Mouse (Mus musculus) gastrocnemius, postnatal 14 days (tissue): ENCODE measurements at regions not wholly inside any gene's neighbourhood (a gene's known extent, or its start where the extent isn't known, plus 50 kb on each side); places are given as distances from the start of the nearest gene placed in this dataset.
"Not testable (repeated sequence)": the region's sequence is repeated elsewhere in the genome, so short reads cannot be mapped to it uniquely, and the experiment has no call there.

ENCODE experiments used
- DNase-seq: peaks from one replicate; pipeline ENCODE4 v3.0.0; 2021; ENCODE audit warnings: mixed read lengths
- intact Hi-C: fragments of 180-260 bp; cut with DNase I; formaldehyde crosslinking; loops from one replicate; pipeline ENCODE4 v1.15.1; 2025; ENCODE audit warnings: low total_unique reads

DNA sequence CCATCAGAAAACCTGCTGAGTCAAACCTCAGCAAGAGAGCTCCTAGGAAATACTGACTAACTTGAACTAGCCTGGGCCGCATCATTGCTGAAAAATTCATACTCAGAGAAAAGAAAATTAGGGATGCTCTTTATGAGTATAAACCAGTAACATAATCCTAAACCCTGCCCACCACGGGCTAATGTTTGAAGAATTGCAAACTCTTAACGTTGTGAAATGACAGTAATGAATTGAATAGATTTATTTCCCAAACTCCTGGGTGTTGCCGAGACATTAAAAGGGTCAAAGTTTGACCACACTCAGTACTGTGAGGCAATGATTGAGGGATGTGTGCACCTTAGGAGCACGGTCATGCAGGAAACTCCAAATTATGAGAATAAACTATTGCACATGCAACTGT lies 125.3 kb downstream of the Gipc2 start:
- intact Hi-C loops: no loop called here
- DNase-seq: no peak

DNA sequence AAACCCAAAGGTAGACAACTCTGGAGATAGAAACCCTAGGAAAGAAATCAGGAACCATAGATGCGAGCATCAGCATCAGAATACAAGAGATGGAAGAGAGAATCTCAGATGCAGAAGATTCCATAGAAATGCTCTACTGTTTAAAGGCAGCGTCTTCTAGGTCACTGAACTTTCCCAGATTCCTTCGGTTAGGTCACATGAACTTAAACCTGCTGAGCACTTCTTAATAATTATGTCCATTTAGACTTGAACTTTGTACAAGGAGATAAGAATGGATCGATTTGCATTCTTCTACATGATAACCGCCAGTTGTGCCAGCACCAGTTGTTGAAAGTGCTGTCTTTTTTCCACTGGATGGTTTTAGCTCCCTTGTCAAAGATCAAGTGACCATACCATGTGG lies 129.2 kb downstream of the Gipc2 start:
- intact Hi-C loops, DNase-seq: not testable (repeated sequence)

DNA sequence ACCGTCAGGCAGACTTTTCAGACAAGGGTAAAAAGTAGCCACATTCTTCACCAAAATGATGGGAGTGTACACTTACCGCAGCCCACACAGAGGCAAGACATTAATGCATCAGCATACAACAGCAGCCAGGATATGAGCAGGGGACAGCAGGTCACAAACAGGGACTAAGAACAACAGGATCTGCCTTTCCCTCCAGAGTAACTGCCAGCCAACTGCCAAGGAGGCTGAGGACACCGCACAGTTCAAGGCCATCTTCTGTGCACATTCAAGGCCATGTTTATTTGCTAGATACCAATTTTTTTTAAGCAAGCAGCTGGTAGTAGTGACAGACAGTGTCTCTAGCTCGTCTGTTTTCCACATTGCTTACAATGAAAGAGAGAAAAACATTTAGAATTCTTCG lies 130.6 kb downstream of the Gipc2 start:
- intact Hi-C loops: no loop called here
- no peak for DNase-seq

DNA sequence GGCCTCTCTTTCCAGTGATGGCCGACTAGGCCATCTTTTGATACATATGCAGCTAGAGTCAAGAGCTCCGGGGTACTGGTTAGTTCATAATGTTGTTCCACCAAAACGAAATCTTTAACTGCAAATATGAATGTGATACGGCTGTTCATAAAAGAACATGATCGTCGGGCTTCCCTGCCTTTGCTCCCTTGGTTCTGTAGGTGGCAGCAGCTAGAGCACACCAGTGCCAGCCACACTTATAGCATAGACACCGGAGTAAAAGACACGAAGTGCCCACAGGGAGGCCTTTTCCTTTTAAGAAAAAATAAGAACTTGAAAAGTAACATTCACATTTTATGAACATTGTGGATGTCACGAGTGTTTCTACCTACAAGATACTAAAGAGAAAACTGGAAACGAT lies 131.3 kb downstream of the Gipc2 start:
- intact Hi-C loops: no loop called here
- no peak for DNase-seq

DNA sequence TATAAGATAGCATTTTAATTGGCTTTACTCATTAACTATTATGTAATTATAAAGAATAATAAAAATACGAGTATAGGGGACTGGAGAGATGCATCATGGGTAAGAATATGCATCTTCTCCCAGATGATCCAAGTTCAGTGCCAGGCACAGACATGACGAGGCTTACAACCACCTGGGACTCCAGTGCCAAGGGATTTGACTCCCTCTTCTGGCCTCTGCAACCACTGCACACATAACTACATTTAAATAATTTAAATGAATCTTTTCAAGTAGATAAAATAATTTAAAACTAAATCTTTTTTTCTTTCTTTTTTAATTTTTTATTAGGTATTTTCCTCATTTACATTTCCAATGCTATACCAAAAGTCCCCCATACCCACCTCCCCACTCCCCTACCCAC lies 131.8 kb downstream of the Gipc2 start:
- no peak for DNase-seq
- intact Hi-C loops: no loop called here

DNA sequence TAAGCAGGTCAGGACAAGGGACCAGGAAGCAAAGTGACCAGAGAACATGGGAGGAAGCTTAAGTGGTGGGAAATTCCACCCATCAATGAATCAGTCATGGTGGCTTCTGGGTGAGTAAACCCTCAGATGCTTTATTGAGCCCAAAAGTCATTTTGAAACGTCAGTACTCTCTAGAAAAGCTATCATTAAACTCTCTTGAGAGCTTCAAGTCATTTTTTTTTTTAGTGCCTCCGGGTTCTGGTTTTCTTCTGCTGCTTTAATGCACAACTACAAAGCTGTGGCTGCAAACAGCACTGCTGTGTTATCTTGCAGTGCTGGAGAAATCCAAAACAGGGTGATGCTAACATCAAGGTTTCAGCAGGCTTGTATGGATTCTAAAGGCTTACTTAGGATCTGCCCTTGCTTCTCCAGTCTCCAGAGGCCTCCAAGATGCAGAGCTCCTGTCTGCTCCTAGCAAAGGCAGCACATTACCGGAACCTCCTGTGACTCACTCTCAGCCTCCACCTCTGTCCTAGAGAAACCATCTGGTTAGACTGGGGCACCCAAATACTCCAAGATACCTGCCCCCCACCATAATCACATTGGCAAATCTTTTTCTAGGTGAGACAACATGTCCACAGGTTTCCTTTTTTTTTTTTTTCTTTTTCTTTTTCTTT lies 133.2 kb downstream of the Gipc2 start:
- DNase-seq: no peak
- intact Hi-C loops: no loop called here

DNA sequence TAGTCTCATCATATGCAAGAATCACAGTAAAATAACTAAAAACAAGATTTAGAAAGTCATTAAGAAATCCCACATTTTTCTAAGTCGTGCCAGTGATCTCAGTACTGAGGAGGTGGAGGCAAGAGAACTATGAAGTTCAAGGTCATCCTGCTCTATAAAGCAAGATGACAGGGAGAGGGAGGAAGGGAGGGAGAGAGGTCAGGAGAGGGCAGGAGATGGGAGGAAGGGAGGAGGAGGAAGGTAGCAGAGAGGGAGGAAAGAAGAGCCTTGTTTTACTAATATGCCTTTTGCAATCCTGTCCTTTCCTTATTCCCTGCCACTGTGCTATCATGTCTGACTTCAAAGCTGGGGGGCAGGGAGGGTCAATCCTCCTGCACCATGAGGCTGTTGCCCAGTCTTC lies 137.3 kb downstream of the Gipc2 start:
- intact Hi-C loops: no loop called here
- DNase-seq: no peak

DNA sequence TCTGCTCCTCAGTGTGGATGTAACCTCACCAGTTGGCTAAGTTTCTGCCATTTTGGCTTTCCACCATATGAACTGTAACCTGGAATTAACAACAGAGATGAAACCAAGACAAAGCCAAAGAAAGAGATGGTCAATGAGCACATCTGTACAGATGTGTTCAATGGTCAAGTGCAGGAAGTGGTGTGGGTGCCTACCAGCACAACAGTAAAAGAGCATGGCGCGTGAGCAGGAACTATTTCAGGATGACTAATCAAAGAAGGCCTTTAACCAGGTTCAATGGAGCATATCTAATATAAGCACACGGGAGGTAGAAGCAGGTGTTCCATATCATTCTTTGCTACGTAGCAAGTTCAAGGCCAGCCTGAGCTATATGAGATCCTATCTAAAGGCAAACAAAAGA lies 140.0 kb downstream of the Gipc2 start:
- no peak for DNase-seq

DNA sequence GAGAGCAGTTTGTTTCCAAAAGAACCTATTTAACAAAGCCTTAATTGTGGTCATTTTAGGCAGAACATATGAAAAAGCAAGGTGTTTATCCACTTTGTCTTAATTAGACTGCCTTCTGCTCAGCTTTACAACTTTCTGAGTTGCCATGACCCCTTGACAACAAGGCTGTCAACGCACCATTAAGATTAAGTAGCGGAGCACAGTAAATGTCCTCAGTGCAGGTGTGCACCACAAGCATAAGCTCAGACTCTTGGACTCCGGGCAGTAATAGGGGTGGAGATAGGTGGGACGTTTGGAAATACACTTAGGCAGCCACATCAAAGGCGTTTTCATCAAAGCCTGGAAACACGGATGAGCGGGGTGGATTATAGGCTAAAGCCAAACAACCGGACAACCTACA lies 140.9 kb downstream of the Gipc2 start:
- DNase-seq: no peak
- intact Hi-C loops: no loop called here

More for the DNA sequence above, 140.0 kb downstream of the Gipc2 start:
- intact Hi-C loops: no loop called here

DNA sequence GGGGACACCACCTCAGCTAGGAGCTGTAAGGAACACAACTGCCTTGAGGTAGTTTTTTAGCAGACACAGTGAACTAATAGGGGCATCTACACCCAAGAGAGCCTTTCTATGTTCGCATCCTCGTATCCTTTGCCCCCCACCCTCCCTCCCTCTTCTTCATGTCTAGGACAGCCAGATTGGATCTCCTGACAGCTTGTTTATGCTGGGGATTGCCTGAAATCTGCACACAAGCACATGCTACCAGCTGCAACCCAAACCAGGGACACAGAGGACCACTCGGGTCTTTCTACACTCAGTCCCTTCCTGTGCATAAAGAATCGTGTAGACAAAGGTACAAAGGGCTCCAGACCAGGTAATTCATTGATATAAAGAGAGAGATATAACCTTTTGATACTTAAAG lies 159.3 kb downstream of the Gipc2 start:
- no peak for DNase-seq
- intact Hi-C loops: no loop called here

DNA sequence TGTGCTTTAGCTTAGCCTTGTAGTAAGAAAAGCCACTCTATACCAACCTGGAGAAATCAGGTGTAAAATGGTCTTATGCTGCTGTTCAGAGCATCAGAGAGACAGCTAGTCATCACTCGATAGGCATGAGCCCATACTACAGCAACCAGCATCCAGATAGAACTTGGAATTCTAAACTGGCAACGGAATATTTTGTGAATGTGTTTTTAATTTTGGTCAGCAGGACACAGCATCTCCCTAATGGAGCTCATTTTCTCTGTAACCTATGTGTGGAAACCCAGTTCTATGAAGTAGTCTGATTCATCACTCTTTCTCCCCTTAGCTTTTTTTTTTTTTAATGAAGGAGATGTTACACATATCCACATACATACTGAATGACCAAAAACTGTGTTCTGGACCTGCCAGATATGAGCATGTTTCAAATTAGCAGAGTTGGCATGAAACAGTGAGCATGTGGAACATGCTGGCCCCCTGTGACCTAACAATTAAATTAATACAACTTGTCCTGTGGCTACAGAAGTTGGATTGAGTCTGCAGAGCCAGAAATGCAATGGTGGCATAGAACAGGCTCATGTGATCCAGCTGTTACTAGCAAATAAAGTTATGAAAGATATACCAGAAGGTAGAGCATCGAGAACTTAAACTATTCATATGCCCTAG lies 160.5 kb downstream of the Gipc2 start:
- no peak for DNase-seq
- intact Hi-C loops: no loop called here

DNA sequence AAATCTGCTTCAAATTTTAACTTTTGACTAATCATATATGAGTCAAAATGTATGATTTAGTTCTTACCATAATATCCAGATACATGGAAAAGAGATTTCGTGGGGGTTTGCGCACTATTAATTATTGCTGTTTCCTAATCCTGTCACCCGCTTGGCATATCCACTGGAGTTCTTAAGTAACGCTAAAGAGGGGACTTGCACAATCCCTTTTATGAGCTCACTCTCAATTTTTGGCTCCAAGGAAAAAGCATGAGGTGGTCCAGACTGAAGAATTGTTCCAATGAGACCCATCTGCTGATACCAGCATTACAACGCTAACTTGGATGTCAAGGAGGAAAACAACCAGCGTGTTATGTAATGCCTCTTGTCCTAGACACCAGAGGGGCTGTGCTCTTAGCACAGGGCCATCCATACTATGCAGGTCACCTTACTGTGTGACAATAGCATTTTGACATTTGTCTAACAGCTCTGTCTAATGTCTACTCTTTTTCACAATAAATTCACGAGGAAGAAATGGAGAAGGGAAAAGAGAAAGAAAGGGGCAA lies 161.5 kb downstream of the Gipc2 start:
- intact Hi-C loops: no loop called here
- no peak for DNase-seq

DNA sequence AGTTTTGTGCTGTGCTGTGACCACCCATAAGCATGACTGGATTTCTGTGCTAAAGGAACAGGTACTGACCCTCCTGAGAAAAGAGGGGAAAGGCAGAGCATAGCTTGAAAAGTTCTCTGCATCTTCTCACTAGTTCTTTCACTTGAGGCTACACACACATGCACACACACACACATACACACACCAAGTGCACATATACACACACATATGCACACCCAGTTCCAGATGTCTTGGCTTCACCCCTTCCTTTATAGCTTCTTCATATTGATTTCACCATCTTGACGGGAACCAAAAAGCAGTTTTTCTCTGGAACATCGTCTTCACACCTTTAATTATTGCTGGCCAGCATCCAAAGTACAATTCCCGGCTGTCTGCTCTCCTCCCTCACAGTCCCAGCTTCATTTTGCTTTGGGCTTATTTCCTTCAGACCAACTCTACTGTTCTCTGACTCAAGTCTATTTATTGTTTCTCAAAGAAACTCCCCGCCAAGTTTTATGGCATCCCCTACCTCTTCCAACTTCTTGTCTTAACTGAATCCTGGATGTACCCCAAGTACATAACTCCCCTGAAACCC lies 160.2 kb upstream of the Ptgfr start:
- no peak for DNase-seq

DNA sequence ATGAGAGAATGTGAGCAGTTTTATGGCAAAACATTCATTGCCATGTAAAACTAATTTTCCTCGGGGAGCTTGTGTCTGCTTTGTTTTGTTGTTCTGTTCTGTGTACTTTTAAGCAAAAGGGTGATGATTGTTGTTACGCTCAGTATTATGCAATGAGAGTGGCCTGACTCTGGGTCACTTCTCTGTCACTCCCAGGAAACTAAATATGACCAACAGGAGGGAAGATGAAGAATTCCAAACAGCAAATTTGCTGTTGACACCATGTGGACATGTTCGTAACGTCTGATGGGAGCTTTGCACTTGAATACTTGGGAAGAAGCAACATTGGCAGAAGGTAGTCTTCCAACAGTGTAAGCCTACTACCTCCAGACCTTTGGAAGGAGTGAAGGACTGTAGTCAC lies 159.7 kb upstream of the Ptgfr start:
- intact Hi-C loops: no loop called here
- DNase-seq: no peak

More for the DNA sequence above, 160.2 kb upstream of the Ptgfr start:
- intact Hi-C loops: no loop called here

DNA sequence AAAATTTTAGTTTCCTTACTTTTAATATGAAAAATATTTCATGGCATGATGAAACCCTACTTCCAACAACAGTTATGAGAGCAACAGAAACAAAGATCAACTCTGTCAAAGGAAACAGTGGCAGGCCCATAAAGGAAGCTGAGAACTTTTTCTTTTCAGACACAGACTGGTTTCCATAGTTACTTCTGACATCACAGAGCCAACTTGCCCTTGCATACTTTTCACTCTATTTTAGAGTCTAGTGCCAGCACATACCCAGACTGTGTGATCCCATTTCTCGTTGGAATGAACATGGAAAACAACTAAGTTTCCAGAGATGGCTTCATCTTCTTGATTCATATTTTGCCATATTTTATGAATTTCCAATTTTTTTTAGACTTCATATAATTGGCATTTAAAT lies 150.8 kb upstream of the Ptgfr start:
- DNase-seq: no peak
- intact Hi-C loops: no loop called here

DNA sequence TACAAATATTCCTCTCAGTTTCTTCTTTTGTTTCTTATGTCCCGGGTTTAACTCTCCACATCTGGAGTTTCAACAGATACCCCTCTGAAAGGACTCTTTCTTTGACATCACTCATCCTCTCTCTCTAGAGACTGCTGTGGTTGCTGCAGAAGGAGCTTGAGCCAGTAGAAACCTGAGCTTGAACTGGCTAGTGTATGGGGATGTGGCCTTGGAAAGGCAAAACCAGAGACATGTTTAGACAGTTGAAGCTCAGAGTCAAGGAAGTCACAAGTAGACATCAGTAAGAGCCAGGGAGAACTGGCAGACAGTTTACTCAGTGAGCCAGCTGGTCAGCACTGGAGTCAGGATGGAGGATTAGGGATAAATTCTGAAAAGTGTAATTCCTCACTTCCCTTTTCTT lies 140.7 kb upstream of the Ptgfr start:
- peak; percentile 24 for DNase-seq
- intact Hi-C loops: no loop called here

DNA sequence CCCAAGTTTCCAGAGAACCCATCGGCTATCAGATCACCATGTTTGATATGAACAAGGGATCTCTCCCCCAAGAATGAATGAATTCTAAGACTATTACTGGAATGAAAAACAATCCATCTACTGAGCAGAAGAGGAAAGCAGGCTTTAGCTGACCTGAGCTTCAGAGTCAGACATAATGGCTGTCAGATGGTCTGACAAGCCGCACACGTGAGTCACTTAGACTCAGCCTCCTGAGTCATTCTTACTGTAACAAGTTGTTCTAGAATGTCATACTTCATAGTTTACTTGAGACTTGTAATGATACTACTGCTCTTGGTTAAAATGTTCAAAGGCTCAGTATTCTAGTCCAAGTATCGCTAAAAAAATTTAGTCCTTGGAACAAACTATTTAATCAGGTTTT lies 140.2 kb upstream of the Ptgfr start:
- no peak for DNase-seq
- intact Hi-C loops: no loop called here

DNA sequence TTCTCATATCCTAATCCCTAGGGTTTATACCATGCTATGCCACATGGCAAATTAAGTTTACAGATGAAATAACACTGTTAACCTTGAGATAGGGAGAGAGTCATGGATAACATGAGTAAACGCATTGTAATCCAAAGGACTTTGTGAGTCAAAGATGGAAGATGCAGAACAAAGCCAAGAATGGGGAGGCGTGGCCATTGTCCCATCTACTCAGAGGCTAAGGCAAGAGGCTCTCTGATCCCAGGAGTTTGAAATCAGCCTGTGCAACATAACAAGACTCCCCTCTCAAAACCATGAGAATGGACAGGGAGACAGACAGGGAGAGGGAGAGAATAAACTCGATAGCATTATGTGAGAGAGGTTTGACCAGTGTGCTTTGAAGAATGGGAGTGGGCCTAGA lies 112.4 kb upstream of the Ptgfr start:
- DNase-seq: no peak
- intact Hi-C loops: no loop called here

DNA sequence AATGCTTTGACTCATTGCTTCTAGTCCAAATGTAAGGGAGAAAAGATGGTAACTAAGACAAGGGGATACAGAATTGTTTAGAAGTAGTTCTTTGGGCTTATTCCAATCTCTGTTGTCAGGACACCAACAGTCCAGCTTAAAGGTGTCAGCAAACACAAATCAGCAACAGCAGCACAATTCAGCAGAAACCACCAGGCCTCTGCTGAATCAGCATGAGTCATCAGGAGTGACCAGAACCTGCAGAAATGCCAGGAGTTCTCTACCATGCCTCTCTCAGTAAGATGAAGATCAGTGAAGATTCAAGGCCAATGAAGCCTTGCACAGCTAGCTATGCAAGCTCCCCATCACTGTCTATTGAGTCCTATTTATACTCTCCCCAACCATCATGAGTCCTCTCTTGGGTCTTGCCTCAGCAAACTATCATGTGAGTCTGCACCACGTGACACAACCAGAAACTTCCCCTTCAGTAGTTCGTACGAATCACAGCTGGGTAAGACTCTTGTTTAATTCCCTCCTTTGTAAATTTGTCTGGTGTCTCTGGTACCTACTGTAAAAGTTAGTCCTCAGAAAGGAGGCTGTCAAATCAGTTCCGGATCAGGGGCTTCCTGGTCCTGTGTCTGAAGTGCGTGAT lies 110.7 kb upstream of the Ptgfr start:
- DNase-seq: no peak
- intact Hi-C loops: no loop called here

DNA sequence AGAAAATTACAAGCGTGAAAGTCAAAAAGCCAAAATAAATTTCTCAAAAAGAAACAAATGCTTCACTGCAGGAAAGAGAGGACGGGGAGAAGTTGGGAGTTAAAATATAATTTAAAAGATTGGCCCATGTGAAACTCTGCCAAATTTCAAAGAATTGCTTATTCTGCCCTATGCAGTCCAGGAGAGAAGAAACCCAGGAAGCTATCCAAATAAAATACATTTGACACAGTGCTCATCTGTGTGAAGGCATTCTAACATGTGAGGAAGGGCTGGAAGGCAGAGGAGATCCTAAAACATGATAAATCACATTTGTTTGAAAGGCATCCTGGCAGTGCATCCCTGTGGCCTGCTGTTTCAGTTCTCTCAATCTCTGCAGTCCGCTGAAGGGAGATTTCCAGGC lies 108.5 kb upstream of the Ptgfr start:
- DNase-seq: no peak
- intact Hi-C loops: no loop called here

DNA sequence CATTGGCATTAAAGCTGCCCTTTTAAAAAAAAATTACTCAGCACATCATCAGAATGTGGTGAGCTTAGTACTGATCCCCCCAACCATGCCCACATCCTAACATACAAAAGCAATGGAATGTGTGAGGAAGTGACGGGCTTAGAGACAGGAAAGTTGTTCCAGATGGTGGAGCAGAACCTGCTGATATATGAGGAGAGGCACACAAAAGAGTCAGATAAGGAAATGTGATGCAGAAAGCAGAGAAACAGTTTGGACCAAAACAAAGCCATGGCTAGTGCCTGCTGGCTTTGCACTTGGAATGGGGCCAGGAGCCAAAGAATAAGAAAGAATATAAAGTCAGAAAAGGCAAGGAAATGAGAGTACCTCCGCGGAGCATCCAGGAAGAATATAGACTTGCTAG lies 106.1 kb upstream of the Ptgfr start:
- DNase-seq: no peak
- intact Hi-C loops: no loop called here
